Mouse (Mus musculus): ENCODE results near the gene Sarm1.
"Not testable (repeated sequence)": the region's sequence is repeated elsewhere in the genome, so short reads cannot be mapped to it uniquely, and the experiment has no call there.

Sarm1 gene

DNA sequence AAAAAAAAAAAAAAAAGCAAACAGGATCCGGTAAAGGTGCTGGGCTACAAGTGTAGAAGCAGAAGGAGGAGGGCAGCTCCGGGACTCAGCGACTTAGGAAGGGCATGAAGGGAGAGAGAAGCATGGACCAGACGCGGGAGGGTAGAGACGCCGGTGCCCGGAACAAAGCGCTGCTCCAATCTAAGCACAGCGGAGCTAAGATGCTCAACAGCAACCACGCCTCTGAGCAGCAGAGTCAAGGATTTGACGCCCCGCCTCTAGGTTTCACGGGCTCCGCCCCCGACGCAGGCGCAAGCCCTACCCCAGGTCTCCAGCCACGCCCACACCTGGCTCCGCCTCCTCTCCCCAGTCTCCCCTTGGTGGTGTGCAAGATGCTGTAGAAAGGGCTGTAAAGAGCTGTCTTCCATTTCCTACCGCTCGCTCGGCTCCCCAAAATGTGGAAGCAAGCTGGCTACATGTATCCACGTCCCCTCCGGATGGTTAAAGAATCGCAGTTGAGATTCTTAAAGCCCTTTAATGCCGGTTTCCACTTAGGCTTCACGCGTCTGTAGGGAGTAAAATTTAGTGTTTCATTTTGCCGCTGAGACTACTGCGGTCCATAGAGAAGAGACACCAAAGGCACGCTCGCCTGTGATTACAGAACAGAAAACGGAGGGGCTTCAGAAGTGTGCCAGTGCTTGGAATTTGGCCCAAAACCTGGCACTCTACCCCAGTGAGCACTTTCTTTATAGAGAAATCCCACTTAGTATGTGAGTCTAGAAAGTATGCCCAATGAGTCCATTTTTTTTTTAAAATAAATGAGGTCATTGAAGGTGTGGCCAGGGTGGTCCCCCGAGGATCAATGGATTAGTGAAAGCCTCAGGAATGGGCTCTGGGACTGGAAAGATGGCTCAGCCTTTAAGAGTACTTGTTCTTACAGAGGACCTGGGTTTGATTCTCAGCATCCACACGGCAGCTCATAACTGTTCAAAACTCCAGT is at the start of gene Sarm1:
TSS of gene Sarm1 (minus strand) at position 211 of the 979 bp plus-strand sequence.
- peak; percentile 86 for DNase-seq (ENCODE audit: low spot score)

DNA sequence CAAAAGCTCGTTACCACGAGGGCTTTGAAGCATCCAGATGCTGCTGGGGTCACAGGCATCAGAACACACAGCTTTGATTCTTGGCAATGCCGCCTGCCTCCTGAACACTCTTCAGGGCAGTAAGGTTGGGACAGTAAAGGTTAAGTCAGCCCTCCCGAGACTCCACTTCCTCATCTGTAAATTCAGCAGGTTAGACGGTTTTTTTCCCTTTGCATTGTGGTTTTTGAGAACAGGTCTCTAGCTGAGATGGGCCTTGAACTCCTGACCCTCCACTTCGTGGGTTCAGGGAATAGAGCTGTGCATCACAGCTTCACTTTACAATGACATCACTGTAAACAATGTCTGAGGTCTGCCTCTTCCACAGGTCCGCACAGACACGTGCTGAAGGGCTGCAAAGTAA is 47.6 kb upstream of the Sarm1 start:
- DNase-seq (ENCODE audit: low spot score) = no peak

DNA sequence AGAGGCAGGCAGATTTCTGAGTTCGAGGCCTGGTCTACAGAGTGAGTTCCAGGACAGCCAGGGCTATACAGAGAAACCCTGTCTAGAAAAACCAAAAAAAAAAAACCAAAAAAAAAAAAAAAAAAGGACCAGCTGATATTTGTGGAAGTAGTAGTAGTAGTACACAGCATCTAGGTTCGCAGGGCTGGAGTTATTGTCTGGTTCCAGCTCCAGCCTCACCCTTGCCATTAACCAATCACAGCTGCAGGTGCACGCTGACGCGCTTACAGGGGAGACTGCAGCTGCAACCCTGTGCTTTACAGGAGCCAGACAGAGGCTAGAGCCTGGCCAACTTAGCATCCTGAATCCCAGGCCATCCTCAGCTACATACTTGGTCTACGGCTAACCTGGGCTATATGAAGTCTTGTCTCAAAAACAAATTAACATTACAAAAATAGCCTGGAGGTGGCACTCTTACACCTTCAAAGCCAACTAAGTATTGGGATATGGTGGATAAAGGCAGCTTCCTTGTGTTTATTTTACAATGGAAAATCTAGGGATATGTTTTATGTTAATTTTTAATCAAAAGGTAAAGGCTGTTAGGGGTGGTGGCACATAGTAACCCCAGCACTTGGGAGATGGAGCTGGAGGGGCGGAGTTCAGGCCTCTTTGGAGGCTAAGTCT is 47.0 kb upstream of the Sarm1 start:
- no peak for DNase-seq (ENCODE audit: low spot score)

DNA sequence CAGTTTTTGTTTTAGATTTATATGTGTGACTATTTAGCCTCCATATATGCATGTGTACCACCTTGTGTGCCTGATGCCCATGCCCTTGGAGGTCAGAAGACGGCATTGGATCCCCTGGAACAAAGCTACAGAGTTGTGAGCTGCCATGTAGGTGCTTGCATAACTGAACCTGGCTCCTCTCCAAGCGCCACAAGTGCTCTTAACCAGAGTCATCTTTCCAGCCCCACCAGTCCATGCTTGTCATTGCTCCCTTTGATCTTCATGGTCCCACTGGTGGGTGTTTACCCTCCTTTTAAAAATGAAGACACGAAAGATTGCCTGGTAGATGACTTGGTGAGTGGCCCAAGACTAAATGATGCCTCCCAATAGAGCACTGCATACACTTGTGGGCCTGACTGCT is 42.8 kb upstream of the Sarm1 start:
- DNase-seq (ENCODE audit: low spot score) = no peak

DNA sequence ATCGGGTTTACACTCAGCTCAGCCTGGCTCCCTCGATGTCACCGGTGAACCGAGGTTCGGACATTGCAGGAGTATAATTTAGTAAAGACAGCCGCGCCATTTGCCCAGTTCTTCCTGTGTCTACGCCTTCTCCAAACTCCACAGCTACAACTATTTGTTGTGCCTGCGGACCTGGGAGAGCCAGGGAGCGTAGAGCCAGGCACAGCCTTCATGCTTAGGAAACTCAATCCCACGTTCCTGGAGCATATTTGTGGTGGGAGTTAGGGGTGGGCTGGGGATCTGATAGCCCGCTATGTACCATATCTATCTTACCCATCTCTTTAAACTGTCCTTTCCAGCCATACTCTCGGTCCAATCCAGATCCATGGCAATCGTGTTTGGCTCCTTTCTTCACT is 39.1 kb upstream of the Sarm1 start:
- DNase-seq (ENCODE audit: low spot score) = no peak

DNA sequence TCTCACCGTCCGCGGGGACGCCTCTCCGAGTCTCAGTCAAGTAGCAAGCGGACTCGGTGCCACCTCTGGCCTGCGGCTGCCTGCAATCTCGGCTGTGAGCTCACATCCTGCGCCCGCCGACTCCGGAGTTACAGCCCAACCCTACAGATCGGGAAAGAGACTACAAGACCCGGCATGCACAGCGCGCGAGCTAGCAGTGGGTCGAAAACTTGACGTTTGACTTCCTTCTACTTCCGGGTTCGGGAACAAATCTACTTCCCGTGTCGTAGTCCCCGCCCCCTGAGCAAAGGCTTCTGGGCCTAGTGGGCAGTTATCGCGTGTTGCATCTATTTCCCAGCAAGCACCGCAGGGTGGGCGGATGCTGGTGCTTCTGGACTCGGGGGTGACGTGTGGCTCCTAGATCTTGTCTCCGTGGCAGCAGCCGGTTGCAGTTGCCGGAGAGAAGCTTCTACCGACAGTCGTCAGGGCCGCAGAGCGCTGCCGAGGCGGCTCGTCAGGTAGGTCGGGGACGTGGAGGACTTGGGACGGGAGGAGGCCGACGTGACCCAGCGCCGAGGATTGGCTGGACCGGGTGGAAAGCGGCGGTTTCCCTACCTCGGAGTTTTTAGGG is 38.6 kb upstream of the Sarm1 start, which contains the start of the genes Tnfaip1 and Ift20:
TSS of gene Tnfaip1 (minus strand) at position 253 of the 610 bp plus-strand sequence.
TSS of gene Ift20 (plus strand) at position 282 of the 610 bp plus-strand sequence.
- peak; percentile 91 for DNase-seq (ENCODE audit: low spot score)

DNA sequence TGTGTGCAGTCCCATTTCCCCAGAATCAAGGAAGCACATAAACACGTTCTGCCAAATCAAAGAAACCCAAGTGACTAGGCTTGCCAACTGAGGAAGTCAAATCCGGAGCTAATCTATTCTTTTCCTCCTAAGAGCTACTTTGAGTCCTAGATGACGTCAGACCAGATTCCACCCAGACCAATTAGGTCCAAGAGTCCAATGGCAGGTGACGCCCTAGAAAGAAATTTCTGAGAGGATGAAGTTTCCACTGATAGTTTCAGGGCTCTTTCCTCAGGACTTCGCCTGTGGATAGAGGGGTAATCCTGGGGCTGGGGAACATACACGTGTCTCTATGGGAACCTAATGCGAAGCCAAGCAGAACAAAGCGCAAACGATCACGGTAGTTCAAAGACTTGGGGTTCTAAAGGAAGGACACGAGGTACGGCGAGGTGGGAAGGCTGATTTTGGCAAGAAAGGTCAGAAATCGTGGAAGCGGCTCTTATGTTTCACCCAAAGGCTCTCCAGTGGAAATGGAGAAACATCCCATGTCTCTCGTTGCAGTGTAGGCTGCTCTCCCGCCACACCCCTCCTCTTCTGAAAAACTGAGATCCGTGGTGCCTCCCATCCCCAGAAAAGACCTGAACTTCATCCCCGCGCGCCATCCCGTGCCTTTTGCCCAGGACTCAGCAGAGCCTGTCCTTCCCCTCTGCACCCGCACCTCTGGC is 38.0 kb upstream of the Sarm1 start:
- DNase-seq (ENCODE audit: low spot score) = peak; percentile 30

DNA sequence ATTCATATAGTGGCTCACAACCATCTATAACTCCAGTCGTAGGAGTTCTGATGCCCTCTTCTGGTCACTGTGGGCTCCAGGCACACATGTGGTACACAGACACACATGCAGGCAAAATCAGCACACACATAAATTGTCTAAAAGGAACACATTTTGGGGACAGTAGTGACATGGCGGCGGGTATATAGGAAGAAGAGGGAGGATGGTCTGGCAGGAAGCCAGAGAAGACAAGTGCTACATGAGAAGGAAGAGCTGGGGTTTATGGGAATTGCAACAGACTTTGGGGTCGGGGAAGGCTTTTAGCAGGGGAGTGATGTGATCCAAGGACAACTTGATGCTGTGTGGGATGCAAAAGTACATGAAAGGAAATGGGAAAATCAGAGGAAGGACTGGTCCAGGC is 37.0 kb upstream of the Sarm1 start:
- DNase-seq (ENCODE audit: low spot score) = no peak

DNA sequence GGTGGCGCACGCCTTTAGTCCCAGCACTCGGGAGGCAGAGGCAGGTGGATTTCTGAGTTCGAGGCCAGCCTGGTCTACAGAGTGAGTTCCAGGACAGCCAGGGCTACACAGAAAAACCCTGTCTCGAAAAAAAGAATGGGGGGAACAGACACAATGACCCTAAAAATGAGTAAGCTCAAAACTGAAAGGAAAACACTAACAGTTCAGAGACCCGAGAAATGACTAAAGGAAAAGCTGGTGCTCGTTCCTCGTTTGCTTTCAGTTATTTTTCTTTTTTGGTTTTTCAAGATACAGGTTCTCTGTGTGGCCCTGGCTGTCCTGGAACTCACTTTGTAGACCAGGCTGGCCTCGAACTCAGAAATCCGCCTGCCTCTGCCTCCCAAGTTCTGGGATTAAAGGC is 34.0 kb upstream of the Sarm1 start:
- not testable (repeated sequence) for DNase-seq (ENCODE audit: low spot score)

DNA sequence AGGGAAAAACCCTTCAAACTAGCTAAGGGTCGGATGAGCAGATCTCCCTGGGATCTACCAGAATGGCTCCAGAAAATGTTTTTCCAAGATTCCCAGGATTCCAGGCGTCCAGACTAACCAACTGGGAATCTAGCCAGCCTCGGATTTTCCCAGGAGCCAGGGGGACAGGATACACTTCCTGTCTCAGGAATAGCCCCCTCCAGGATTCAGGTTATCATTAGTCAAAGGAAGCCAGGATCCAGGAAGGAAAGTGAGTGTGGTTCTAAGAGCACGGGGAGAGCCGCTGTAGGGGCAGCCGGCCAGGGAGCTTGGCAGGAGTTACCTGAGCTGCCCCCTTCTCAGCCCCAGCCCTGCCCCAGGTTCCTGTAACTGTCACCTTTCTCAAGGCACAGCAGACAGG is 33.5 kb upstream of the Sarm1 start:
- no peak for DNase-seq (ENCODE audit: low spot score)

DNA sequence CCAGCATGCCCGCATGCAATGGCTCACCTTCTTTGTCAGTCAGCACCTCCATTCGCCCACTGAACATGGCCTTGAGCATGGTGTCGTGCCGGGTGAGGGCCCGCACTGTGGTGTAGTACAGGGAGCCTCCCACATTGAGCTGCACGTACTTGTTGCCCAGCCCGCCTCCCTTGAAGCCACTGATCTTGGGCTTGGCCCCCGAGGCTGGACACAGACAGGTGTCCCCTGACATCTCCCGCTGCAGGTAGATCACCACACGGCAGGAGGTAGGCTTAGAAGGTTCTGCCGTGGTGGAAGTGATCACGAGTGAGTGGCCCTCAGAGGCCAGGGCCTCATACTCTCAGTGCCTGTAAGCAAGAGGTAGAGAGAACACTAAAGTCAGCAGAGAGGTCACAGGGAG is 32.4 kb upstream of the Sarm1 start:
- DNase-seq (ENCODE audit: low spot score) = no peak

DNA sequence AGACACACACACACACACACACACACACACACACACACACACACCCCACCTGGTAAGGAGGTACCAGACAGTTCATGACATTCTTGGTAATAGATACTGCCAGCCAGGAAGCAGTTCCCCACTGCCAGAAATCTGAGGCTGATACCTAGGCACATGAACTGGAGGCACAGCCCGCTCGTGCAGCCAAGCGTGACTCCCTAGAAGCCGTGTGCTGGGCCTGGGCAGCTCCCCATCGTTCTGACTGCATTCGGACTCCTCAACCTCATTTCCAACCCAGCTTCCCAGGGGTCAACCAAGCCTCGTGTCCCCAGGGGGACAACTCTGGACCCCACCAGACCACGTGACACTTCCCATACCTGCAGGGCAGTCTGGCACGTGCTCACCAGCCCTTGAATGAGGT is 31.2 kb upstream of the Sarm1 start:
- DNase-seq (ENCODE audit: low spot score) = no peak

DNA sequence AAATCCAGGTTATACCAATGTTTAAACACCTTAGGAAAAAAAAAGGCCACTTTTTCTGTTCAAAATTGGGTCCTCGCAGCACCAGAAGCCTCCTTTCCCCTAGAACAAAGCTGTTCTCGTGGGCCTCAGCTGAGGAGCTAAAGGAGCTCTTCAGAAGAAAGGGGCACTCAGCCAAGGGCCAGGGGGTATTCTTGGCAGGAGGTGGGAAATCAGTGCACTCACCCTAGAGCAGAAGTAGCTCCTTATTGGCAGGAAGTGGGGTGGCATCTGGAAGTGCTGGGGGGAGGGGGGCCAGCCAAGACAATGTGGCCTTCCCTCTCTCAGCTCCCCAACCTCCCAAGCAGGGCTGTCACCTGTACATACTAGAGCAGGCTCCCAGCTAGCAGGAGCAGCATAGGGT is 27.3 kb upstream of the Sarm1 start:
- DNase-seq (ENCODE audit: low spot score) = no peak

DNA sequence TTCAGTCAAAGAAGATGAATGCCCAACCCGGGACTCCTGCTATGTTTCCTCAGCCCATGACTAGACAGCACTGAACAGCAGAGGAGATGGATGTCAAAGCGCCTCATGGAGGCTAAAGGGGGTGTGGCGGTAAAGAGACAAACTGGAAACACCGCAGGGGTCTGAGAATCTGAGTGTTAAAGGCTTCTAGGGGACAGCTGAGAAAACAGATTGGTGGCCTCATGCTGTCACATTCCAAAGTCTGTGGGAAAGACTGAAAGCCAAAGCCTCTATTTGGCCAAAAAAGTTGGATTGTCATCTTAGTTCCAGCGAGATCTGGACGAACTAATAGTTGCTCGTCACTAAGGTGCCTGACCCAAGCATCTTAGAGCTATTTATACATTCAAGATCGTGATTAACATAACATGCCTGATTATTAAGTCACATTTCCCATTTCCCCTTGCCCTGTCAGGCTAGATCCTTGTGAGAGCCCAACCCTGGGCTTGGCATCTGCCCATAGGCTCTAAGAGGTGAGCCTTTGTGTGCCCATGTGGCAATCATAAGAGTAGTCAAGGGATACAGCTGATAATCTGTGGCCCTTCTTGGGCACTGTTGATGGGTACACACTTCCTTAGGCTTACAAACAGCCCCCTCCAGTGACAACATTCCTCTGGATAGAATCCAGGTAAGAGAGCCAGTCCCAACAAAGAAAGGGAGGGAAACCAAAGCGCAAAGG is 25.8 kb upstream of the Sarm1 start:
- DNase-seq (ENCODE audit: low spot score) = no peak

DNA sequence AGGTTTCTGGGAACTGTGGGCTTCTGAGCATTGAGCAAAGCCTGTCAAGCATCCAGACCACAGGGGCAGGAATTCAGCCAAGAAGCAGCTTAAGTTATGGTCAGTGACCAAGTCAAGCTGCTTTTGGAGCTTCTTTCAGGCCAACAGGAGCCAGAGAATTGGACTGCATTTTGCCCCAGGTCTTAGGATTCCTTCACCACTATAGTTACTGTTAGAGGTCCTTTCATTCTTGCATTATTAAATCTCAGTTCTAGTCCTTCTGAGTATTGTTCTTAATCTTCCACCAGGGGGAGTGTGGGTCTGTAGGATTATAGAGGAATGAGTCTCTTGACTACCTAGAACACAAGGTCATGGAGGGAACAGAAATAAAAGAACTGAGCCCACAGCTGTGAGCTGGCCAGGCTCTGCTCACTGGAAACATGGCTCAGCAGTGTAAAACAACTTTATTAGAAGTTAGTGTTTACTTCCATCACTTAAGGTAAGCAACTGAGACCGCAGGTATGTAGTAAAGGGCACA is 25.0 kb upstream of the Sarm1 start:
- no peak for DNase-seq (ENCODE audit: low spot score)

DNA sequence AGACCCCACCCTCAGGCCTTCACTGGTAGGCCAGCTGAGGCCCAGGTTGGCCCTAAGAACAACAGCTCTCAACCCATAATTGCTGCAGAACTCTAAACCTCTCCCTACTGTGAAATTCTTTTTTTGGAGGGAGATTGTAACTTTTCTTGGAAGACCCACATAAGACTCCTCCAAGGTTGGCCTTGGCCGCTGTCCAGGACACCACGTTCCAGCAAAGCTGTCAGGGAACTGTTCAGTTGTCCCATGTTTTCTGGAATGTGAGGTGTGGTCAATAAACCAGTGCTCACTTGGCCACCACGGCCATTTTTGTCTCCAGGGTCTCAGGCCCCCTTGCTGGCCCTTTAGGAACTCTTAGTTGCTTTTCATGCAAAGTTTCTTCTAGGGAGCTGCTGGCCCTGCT is 24.3 kb upstream of the Sarm1 start:
- DNase-seq (ENCODE audit: low spot score) = no peak

DNA sequence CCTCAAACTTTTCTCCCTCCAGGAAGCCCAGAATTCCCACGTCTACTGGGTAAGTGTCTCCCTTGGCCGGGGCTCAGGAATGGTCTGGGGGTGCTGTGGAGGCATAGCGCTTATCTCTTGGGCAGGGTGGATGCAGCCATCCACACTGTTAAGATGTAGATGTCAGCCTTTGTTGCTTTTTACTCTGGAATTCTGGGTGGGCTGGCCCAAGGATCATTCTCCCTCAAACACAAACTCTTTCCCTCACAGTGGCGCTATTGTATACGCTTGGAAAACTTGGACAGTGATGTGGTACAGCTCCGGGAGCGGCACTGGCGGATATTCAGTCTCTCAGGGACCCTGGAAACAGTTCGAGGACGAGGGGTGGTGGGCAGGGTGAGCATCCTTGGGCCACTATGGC is 21.4 kb upstream of the Sarm1 start:
- DNase-seq (ENCODE audit: low spot score) = no peak

DNA sequence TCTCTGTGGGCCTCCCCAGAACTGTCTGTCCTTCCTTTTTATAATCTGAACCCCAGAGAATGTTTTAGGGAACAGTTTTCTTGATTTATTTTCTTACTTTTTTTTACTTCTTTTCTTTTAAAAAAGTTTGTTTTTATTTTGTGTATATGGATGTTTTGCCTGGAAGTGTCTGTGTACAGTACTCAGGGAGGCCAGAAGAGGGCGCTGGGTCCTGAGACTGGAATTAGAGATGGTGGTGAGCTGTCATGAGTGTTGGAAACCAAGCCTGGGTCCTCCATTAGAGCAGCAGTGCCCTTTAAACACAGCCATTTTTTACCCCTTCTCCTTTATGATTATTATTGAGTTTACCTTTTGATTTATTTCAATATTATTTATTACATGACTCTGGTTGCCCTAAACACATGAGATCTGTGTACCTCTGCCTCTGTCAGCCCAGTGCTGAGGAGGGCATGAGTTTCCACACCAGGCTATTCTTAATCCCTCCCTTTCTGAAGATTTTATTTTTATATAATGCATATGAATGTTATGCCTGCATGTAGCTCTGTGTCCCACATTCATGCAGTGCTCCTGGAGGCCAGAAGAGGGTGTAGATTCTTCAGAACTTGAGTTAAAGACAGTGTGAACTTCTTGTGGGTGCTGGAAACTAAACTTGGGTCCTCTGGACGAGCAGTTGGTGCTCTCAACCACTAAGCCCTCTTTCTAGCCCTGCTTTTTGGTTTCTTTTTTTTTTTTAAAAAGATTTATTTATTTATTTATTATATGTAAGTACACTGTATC is 18.2 kb upstream of the Sarm1 start:
- DNase-seq (ENCODE audit: low spot score) = no peak

DNA sequence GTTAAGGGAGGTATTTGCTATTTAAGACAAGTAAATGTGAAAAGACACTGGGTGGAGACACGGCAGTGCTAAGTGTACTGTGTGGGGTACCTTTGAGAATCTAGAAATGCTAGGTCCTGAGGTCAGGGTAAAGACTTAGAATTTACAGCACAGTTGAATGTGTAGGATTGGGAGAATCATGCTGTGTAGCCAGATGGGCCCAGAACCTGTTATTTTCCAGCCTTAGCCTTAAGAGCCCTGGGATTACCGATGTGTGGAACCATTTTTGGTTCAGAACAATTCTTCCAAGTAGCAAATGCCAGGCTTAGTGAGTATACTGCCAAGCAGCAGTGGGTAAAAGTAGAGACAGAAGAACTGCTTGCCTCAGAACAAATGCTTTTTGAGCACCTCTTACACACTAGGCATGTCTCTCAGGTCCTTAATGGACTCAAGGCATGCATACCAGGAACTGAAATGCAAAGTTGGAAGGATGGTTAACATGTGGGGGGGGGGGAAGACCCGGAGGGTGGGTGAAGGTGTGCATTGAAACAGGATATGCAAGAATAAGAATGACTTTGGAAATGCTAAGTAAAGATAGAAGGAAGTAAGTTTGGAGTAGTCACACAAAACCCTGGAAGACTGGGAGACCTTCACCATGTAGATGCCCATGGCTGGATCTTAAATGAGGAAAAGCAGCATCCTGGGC is 15.7 kb upstream of the Sarm1 start:
- DNase-seq (ENCODE audit: low spot score) = no peak
